Mouse (Mus musculus) liver, embryonic 13.5 days (tissue): ENCODE measurements at regions not wholly inside any gene's neighbourhood (a gene's known extent, or its start where the extent isn't known, plus 50 kb on each side); places are given as distances from the start of the nearest gene placed in this dataset.

Experiments
- ATAC-seq: fragments of 200-750 bp; cut with Nextera tagmentation; 2 replicates; pipeline ENCODE4 v1.8.0; 2017; ENCODE audit warnings: low read depth, mild to moderate bottlenecking, moderate number of reproducible peaks, moderate library complexity
- DNase-seq: peaks from one replicate; pipeline ENCODE4 v3.0.0; 2022
- H3K27ac ChIP-seq: fragments of 300-500 bp; sonication (generic); 2 replicates; pipeline ENCODE4 v1.5.1; 2015; ENCODE audit warnings: moderate library complexity, mild to moderate bottlenecking, inconsistent platforms
- H3K27me3 ChIP-seq: fragments of 300-500 bp; sonication (generic); 2 replicates; pipeline ENCODE4 v1.6.1; 2015; ENCODE audit warnings: mild to moderate bottlenecking, inconsistent platforms
- H3K36me3 ChIP-seq: fragments of 300-500 bp; sonication (generic); 2 replicates; pipeline ENCODE4 v1.6.1; 2015; ENCODE audit warnings: mild to moderate bottlenecking, inconsistent platforms
- H3K4me1 ChIP-seq: fragments of 300-500 bp; sonication (generic); replicated peaks from 2 replicates; pipeline ENCODE4 v1.6.1; 2015; ENCODE audit warnings: inconsistent platforms
- H3K4me2 ChIP-seq: fragments of 300-500 bp; sonication (generic); 2 replicates; pipeline ENCODE4 v1.6.1; 2015; ENCODE audit warnings: inconsistent platforms, mild to moderate bottlenecking, moderate library complexity
- H3K4me3 ChIP-seq: fragments of 300-500 bp; sonication (generic); replicated peaks from 2 replicates; pipeline ENCODE4 v1.5.1; 2015; ENCODE audit warnings: mild to moderate bottlenecking, inconsistent platforms
- H3K9ac ChIP-seq: fragments of 300-500 bp; sonication (generic); 2 replicates; pipeline ENCODE4 v1.6.1; 2015; ENCODE audit warnings: mild to moderate bottlenecking, inconsistent platforms
- H3K9me3 ChIP-seq: fragments of 300-500 bp; sonication (generic); replicated peaks from 2 replicates; pipeline ENCODE4 v1.6.1; 2016; ENCODE audit warnings: inconsistent platforms
- WGBS: fragments of 180-500 bp; shearing (Covaris S2); methylation state at CpG from one replicate; pipeline ENCODE4 v1.1.7; 2015; ENCODE audit not compliant: insufficient replicate concordance; 5-methylcytosine and 5-hydroxymethylcytosine counted together

GRCm38 (mm10) chr15:51265971-51266370 lies 2618.7 kb upstream of the Gm7489 start:
- 33% methylated on average over 1 of the region's 1 CpGs for WGBS
- H3K27me3 ChIP-seq: no peaks in the 10 kb centered on the region
- DNase-seq (no peak), ATAC-seq (no peak)
- H3K4me3 ChIP-seq: no peak overlapping the region
- H3K9ac ChIP-seq: no peak overlapping the region
- no peak overlapping the region for H3K27ac ChIP-seq
- H3K4me2 ChIP-seq: no peak overlapping the region
- H3K9me3 ChIP-seq: 0 out of 2 replicates have a peak, but pooled peaks cover 2% of the 10 kb centered on the region
- no peaks in the 10 kb centered on the region for H3K4me1 ChIP-seq
- H3K36me3 ChIP-seq: no peaks in the 10 kb centered on the region

- Histone ChIP-seq H3K27ac (no peak overlapping the region), H3K9ac (no peak overlapping the region), H3K9me3 (0 out of 2 replicates have a peak, but pooled peaks cover 2% of the 10 kb centered on the region), H3K4me2 (no peak overlapping the region), H3K27me3 (no peaks in the 10 kb centered on the region), H3K4me1 (no peaks in the 10 kb centered on the region), H3K36me3 (no peaks in the 10 kb centered on the region), H3K4me3 (no peak overlapping the region)
- ATAC-seq (no peak), DNase-seq (no peak)
- WGBS: 74% methylated on average over 9 of the region's 9 CpGs
Measured at GRCm38 (mm10) chr15:51271632-51272312, 2612.9 kb upstream of the Gm7489 start.

GRCm38 (mm10) chr15:51285334-51285733 lies 2599.4 kb upstream of the Gm7489 start:
- Histone ChIP-seq H3K4me3 (no peak overlapping the region), H3K9me3 (no peaks in the 10 kb centered on the region), H3K27me3 (no peaks in the 10 kb centered on the region), H3K27ac (no peak overlapping the region), H3K36me3 (no peaks in the 10 kb centered on the region), H3K9ac (no peak overlapping the region), H3K4me1 (no peaks in the 10 kb centered on the region), H3K4me2 (no peak overlapping the region)
- DNase-seq (no peak), ATAC-seq (no peak)
- 65% methylated on average over 2 of the region's 2 CpGs for WGBS

GRCm38 (mm10) chr15:51286352-51286751 lies 2598.4 kb upstream of the Gm7489 start:
- H3K4me2 ChIP-seq: no peak overlapping the region
- H3K4me3 ChIP-seq: no peak overlapping the region
- no peaks in the 10 kb centered on the region for H3K4me1 ChIP-seq
- 52% methylated on average over 3 of the region's 3 CpGs for WGBS
- DNase-seq (no peak), ATAC-seq (no peak)
- no peaks in the 10 kb centered on the region for H3K27me3 ChIP-seq
- no peaks in the 10 kb centered on the region for H3K9me3 ChIP-seq
- no peak overlapping the region for H3K27ac ChIP-seq
- no peaks in the 10 kb centered on the region for H3K36me3 ChIP-seq
- no peak overlapping the region for H3K9ac ChIP-seq

GRCm38 (mm10) chr15:51288911-51289432 lies 2595.7 kb upstream of the Gm7489 start:
- no peaks in the 10 kb centered on the region for H3K9me3 ChIP-seq
- no peak overlapping the region for H3K27ac ChIP-seq
- ATAC-seq: no peak
- H3K36me3 ChIP-seq: no peaks in the 10 kb centered on the region
- H3K4me2 ChIP-seq: no peak overlapping the region
- no peak overlapping the region for H3K9ac ChIP-seq
- H3K4me3 ChIP-seq: no peak overlapping the region
- DNase-seq: no peak
- H3K27me3 ChIP-seq: no peaks in the 10 kb centered on the region
- H3K4me1 ChIP-seq: no peaks in the 10 kb centered on the region
- 65% methylated on average over 9 of the region's 9 CpGs for whole genome bisulfite sequencing

GRCm38 (mm10) chr15:51289916-51290315 lies 2594.8 kb upstream of the Gm7489 start:
- Histone ChIP-seq H3K4me1 (no peaks in the 10 kb centered on the region), H3K4me3 (no peak overlapping the region), H3K4me2 (no peak overlapping the region), H3K27ac (no peak overlapping the region), H3K9me3 (no peaks in the 10 kb centered on the region), H3K9ac (no peak overlapping the region), H3K36me3 (no peaks in the 10 kb centered on the region), H3K27me3 (no peaks in the 10 kb centered on the region)
- DNase-seq (no peak), ATAC-seq (no peak)
- WGBS: 62% methylated on average over 9 of the region's 9 CpGs

GRCm38 (mm10) chr15:51291183-51291582 lies 2593.5 kb upstream of the Gm7489 start:
- H3K27ac ChIP-seq: no peak overlapping the region
- H3K9ac ChIP-seq: no peak overlapping the region
- ATAC-seq (no peak), DNase-seq (no peak)
- no peaks in the 10 kb centered on the region for H3K9me3 ChIP-seq
- H3K27me3 ChIP-seq: no peaks in the 10 kb centered on the region
- H3K36me3 ChIP-seq: no peaks in the 10 kb centered on the region
- H3K4me3 ChIP-seq: no peak overlapping the region
- no peak overlapping the region for H3K4me2 ChIP-seq
- no peaks in the 10 kb centered on the region for H3K4me1 ChIP-seq
- 69% methylated on average over 6 of the region's 6 CpGs for WGBS

GRCm38 (mm10) chr15:51296841-51297240 lies 2587.9 kb upstream of the Gm7489 start:
- Histone ChIP-seq H3K9ac (no peak overlapping the region), H3K4me1 (no peaks in the 10 kb centered on the region), H3K9me3 (no peaks in the 10 kb centered on the region), H3K4me3 (no peak overlapping the region), H3K4me2 (no peak overlapping the region), H3K27ac (no peak overlapping the region), H3K36me3 (no peaks in the 10 kb centered on the region), H3K27me3 (no peaks in the 10 kb centered on the region)
- ATAC-seq: no peak
- no peak for DNase-seq

- no peak overlapping the region for H3K9ac ChIP-seq
Measured at GRCm38 (mm10) chr15:51318072-51318471, 2566.6 kb upstream of the Gm7489 start.

GRCm38 (mm10) chr15:51318760-51319159 lies 2565.9 kb upstream of the Gm7489 start:
- no peaks in the 10 kb centered on the region for H3K4me1 ChIP-seq
- H3K4me2 ChIP-seq: no peak overlapping the region
- no peaks in the 10 kb centered on the region for H3K9me3 ChIP-seq
- H3K36me3 ChIP-seq: no peaks in the 10 kb centered on the region
- H3K4me3 ChIP-seq: no peak overlapping the region
- H3K9ac ChIP-seq: no peak overlapping the region
- H3K27me3 ChIP-seq: no peaks in the 10 kb centered on the region
- no peak for ATAC-seq
- WGBS: 54% methylated on average over 2 of the region's 2 CpGs
- DNase-seq: no peak
- no peak overlapping the region for H3K27ac ChIP-seq

More at GRCm38 (mm10) chr15:51318072-51318471, 2566.6 kb upstream of the Gm7489 start:
- ATAC-seq: no peak
- H3K4me1 ChIP-seq: no peaks in the 10 kb centered on the region
- no peaks in the 10 kb centered on the region for H3K36me3 ChIP-seq
- WGBS: 51% methylated on average over 1 of the region's 1 CpGs
- no peak overlapping the region for H3K27ac ChIP-seq
- no peaks in the 10 kb centered on the region for H3K27me3 ChIP-seq
- no peaks in the 10 kb centered on the region for H3K9me3 ChIP-seq
- H3K4me3 ChIP-seq: no peak overlapping the region
- DNase-seq: no peak
- H3K4me2 ChIP-seq: no peak overlapping the region

GRCm38 (mm10) chr15:51320366-51320894 lies 2564.3 kb upstream of the Gm7489 start:
- Histone ChIP-seq H3K9me3 (no peaks in the 10 kb centered on the region), H3K27ac (no peak overlapping the region), H3K9ac (no peak overlapping the region), H3K27me3 (no peaks in the 10 kb centered on the region), H3K36me3 (no peaks in the 10 kb centered on the region), H3K4me2 (no peak overlapping the region), H3K4me1 (no peaks in the 10 kb centered on the region), H3K4me3 (no peak overlapping the region)
- DNase-seq (no peak), ATAC-seq (no peak)
- 63% methylated on average over 10 of the region's 10 CpGs for whole genome bisulfite sequencing

- 59% methylated on average over 5 of the region's 5 CpGs for WGBS
- Histone ChIP-seq H3K9me3 (no peaks in the 10 kb centered on the region), H3K36me3 (no peaks in the 10 kb centered on the region), H3K4me2 (no peak overlapping the region), H3K27me3 (no peaks in the 10 kb centered on the region), H3K9ac (no peak overlapping the region), H3K4me1 (no peaks in the 10 kb centered on the region), H3K4me3 (no peak overlapping the region), H3K27ac (no peak overlapping the region)
- ATAC-seq: no peak
- DNase-seq: no peak
Measured at GRCm38 (mm10) chr15:51323284-51323683, 2561.4 kb upstream of the Gm7489 start.
